Mouse (Mus musculus): ENCODE results near the gene Abcc3. TPM values are rescaled to one million over a fixed set of nuclear protein-coding genes. Genes with fewer than 3 reads are reported as not detected.

Gene Abcc3
- polyA plus RNA-seq, 1 experiment = 1.9 TPM

GRCm38 (mm10) chr11:94328644-94329025, 64.2 kb downstream of the Abcc3 start:
- DNase-seq (ENCODE audit: extremely low spot score in 1 of 2, low spot score in 1 of 2) = peak in 1 of 2 experiments; percentile 53

GRCm38 (mm10) chr11:94327693-94328643, 64.8 kb downstream of the Abcc3 start, which contains the start of gene Ankrd40:
TSS of gene Ankrd40 (plus strand) at chr11:94328001.
- peak; percentile 97 to 98 for DNase-seq (ENCODE audit: extremely low spot score in 1 of 2, low spot score in 1 of 2)

DNA sequence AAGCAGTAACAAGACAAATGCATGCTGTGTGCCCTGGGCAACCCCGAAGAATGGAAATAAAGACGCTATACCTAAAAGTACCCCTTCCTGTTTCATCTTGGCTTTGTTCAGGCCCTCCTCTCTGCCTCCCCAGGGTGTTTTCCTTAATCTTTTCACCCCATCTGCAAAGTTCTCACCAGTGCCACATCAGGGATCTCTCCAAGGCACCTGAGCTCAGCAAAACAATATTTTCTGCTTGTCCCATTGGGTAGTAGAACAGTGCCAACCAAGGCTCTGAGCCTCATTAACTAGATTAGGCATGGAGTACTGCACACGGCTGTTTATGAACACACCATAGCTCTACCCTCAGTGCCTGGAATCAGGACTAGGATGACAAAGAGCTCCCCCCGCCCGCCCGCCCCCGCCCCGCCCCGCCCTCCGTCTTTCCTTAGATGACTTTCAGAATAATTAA, 65.8 kb downstream of the Abcc3 start:
- no peak for DNase-seq (ENCODE audit: extremely low spot score in 1 of 2, low spot score in 1 of 2)

GRCm38 (mm10) chr11:94324618-94325017, 68.2 kb downstream of the Abcc3 start:
- DNase-seq (ENCODE audit: extremely low spot score in 1 of 2, low spot score in 1 of 2) = no peak

DNA sequence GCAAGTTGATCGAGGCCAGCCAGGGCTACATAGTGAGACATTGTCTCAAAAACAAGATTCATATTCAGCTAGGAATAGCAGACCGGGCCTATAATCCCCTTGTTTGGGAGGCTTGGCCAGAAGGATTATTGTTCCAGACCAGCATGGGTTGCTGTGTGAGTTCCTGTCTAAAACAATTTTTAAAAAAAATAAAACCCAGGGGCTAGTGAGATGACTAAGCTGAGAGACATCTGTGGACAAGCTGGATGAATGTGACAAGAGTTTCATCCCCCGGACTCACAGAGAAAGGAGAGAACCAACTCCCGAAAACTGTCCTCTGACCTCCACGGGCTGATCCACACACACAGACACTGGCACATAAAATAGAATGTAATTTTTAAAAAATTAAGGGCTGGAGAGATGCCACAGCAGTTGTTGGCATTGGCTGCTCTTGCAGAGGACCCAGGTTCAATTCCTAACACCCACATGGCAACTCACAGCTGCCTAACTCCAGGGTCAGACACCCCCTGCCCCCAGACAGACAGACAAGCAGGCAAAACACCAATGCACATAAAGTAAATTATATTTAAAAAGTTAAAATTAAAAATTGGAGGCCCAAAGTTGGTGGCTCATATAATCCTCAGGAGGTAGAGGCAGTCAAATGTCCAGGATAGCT, 69.4 kb downstream of the Abcc3 start:
- no peak for DNase-seq (ENCODE audit: extremely low spot score in 1 of 2, low spot score in 1 of 2)

DNA sequence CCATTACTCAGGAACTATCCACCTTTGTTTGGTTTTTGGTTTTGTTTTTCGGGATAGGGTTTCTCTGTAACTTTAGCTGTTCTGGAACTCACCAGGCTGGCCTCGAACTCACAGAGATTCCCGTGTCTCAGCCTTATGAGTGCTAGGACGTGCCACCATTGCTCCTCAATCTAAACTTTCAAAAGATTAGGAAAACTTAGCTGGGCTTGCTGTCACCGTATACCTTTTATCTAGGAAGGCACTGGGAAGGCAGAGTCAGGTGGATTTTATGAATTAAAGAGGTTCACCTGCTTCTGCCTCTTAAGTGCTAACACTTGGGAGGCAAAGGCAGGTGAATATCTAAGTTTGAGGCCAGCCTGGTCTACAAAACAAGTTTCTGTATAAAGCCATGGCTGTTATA, 70.2 kb downstream of the Abcc3 start:
- DNase-seq (ENCODE audit: extremely low spot score in 1 of 2, low spot score in 1 of 2) = no peak

GRCm38 (mm10) chr11:94321931-94322400, 70.8 kb downstream of the Abcc3 start, which contains the start of gene Luc7l3:
TSS of gene Luc7l3 (minus strand) at chr11:94321988.
- DNase-seq (ENCODE audit: extremely low spot score in 1 of 2, low spot score in 1 of 2) = peak; percentile 86 to 96

GRCm38 (mm10) chr11:94320969-94321930, 71.5 kb downstream of the Abcc3 start:
- DNase-seq (ENCODE audit: extremely low spot score in 1 of 2, low spot score in 1 of 2) = no peak

- no peak for DNase-seq (ENCODE audit: extremely low spot score in 1 of 2, low spot score in 1 of 2)
Observed at GRCm38 (mm10) chr11:94318056-94318455, 74.7 kb downstream of the Abcc3 start.

DNA sequence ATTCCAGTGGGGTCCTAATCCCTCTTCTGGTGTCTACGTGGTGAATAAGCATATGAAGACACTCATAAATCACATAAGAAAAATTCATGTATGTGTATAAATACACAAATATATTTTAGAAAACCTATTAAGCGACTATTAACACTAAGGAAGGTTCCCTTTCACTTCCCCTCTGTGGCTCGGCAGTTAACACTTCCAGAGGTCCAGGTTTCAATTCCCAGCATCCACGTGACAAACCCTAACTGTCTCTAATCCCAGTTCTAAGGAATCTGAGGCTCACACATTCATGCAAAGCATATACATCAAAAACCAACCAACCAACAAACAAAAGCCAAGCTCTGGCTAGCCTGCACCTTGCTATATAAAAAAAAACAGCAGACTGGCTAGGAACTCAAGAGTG, 75.3 kb downstream of the Abcc3 start:
- no peak for DNase-seq (ENCODE audit: extremely low spot score in 1 of 2, low spot score in 1 of 2)

- DNase-seq (ENCODE audit: extremely low spot score in 1 of 2, low spot score in 1 of 2) = no peak
Observed at GRCm38 (mm10) chr11:94317014-94317413, 75.8 kb downstream of the Abcc3 start.

DNA sequence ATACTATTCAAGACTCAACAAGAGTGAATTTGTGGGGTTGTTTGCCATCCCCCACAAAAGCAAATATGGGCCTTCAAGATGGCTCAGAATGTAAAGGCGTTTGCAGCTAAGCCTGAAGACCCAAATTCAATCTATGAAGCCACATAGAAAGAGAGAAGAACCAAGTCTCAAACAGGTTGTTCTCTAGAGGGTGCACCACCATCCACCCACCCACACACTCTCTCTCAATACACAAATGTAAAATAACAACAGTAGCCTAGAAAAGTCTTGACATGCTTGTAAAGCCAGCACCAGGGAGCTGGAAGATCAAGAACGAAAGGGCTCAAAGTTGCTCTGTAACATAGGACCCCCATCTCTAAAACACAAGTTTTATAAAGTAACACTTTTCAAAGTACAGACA, 76.3 kb downstream of the Abcc3 start:
- DNase-seq (ENCODE audit: extremely low spot score in 1 of 2, low spot score in 1 of 2) = no peak

DNA sequence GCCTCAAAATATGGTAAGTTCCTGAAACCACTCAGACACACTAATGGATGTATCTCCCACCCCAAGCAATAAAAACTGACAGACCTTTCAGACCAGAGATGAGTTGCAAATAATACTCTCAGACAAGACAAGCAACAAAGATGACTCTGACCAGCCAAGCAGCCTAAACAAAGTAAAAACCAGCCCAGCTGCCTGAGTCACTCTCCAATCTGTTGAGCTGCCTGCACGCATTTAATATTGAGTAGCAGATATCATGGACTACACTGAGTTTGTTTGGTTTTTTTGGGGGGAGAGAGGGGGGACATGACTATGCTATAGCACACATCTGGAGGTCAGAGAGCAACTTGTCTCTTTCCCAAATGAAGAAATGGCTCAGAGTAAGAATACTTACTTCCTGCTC, 77.5 kb downstream of the Abcc3 start:
- no peak for DNase-seq (ENCODE audit: extremely low spot score in 1 of 2, low spot score in 1 of 2)

- no peak for DNase-seq (ENCODE audit: extremely low spot score in 1 of 2, low spot score in 1 of 2)
Observed at GRCm38 (mm10) chr11:94314098-94314652, 78.6 kb downstream of the Abcc3 start.

GRCm38 (mm10) chr11:94312733-94313132, 80.1 kb downstream of the Abcc3 start:
- no peak for DNase-seq (ENCODE audit: extremely low spot score in 1 of 2, low spot score in 1 of 2)

DNA sequence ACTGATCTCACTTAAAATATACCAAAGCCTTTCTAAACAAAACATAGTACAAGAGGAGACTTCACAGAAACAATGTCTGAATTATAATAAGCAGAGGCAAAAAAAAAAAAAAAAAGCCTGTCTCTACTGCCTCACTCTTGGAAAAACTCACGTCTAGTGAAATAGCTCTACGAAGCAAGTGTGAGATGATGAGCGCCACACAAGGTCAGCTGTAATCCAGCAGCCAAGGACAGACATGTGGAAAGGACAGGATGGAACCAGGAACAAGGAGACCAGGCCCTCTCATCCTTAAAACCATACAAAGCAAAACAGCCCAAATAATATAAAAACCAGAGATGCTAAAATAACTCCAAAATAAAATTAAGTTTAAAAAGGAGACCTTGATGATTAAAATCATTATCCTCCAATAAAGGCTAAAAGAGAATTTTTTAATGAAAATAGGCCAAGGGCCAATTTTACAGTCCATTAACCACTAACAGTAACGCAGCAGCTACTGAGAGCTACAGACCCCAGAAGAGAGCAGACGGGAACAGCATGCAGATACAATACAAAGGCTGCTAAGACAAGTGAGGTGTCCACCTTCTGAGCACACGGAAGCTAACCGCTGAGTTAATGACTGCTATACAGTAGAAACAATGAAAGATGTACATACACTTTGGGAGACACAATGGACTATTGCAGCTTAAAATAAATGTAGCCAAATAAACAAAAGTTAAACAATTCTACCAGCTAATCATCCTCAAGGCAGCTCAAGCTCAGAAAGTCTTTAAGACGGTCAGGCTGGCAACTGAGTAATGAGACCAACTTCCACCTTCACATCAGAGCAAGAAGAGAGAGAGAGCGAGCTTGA, 97.6 kb downstream of the Abcc3 start:
- DNase-seq (ENCODE audit: extremely low spot score in 1 of 2, low spot score in 1 of 2) = no peak
